Mouse (Mus musculus): Measurements from ENCODE around the gene Vegfc.

Vegfc gene

DNA sequence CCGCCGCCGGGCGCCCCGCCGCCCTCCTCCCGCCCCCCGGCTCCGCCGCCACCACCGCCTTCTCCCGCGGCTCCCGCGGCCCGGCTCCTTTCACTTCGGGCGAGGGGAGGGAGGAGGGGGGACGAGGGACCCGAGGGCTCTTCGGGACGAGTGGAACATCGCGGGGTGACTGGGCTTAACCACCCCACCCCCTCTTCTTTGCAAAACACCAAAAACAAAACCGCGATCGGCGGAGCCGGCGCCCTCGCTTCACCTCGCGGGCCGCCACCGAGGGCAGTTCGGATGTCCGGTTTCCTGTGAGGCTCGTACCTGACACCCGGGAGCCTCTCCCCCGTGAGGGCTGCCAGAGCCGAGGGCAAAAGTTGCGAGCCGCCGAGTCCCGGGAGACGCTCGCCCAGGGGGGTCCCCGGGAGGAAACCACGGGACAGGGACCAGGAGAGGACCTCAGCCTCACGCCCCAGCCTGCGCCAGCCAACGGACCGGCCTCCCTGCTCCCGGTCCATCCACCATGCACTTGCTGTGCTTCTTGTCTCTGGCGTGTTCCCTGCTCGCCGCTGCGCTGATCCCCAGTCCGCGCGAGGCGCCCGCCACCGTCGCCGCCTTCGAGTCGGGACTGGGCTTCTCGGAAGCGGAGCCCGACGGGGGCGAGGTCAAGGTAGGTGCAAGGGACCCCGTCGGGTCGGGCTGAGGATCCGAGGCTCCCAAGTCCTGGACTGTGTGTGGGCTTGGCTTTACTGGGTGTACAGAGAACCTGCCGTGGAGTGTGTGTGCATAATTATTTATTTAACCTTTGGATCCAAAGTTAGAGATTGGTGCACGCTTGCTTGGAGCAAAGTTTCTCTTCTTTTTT is at the start of gene Vegfc:
Vegfc (plus strand) TSS at position 336 of the 850 bp plus-strand sequence.
- DNase-seq = peak; percentile 35

DNA sequence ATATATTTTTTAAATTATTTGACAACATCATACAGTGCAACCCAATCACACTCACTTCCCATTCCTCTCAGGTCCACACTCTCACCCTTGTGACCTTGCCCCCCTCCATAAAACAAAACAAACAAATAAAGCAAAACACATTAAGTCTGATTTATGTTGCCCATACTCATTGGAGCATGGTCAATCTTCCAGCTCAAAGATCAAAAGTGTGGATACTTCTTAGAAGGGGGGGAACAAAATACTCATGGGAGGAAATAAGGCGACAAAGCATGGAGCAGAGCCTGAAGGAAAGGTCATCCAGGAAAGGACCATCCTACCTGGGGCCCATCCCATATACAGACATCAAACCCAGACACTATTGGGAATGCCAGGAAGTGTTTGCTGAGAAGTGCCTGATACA is 42.8 kb upstream of the Vegfc start:
- DNase-seq = no peak

DNA sequence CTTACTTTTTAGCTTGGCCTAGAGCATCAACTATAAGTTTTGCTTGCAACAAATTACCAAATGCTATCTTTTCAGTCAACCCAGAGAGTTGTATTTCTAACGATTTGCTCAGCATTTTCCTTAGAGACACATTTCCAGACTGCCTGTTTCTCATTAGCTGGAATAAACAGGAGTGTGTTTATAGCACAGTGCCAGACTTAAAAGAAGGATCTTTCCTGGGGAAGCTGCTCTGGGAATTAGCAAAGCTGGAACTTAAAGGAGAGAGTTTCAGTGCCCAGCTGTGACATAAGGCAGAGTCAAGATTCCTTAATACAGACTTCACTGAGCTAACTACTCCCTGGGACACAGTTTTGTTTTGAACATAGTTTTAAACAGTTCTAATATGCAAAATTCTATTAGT is 34.8 kb upstream of the Vegfc start:
- no peak for DNase-seq

DNA sequence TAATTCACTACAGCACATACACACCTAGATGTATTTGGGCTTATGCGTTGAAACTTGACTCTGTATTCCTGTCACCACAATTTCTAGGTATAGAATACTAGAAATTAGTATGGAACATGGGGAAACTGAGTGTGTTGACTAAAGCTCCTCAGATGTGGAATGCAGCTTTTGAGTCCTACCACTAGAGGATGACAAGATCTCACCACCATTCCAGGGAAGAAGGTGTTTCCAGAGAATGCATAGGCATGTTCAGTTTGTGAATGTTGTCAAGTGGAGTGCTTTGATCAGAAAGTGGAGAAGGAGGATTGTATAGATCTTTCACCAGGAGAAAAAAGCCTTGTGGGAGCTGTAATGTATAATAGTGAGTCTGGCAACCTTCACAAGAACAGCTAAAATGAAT is 33.9 kb upstream of the Vegfc start:
- no peak for DNase-seq

DNA sequence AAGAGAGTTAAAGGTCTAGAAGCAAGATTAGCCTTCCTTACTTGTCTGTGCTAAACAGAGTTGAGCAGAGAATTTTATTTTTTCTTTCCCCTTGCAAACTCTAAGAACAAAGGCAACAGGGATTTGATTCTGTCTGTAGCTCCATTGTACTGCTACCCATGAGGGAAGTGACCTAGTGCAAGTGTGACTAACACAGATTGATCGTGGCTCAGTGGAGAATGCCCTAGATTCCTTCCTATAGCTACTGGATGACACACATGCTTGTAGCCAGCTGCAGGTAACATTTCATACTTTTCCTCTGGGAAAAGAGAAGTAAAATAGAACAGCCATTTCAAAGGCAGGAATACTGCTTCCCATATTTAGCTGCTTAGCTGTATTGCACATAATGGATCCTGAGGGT is 24.2 kb upstream of the Vegfc start:
- DNase-seq = no peak

DNA sequence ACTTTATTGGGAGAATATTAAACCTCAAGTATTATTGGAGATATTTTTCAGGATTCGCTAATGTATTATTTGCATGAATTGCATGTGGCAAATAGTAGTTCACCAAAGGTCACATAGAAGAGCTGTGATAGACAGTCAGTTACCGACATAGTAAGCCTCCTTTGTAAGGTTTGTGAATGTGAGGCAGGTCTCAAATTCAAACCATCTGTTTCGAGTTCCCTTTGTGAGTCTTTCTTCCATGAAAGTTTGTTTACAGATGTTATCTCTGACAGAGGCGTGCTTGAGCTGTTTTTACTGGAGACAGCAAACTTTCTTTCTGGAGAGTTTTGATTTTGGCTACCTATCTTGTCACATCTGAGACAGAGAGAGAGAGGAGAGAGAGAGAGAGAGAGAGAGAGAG is 11.9 kb upstream of the Vegfc start:
- DNase-seq = no peak

DNA sequence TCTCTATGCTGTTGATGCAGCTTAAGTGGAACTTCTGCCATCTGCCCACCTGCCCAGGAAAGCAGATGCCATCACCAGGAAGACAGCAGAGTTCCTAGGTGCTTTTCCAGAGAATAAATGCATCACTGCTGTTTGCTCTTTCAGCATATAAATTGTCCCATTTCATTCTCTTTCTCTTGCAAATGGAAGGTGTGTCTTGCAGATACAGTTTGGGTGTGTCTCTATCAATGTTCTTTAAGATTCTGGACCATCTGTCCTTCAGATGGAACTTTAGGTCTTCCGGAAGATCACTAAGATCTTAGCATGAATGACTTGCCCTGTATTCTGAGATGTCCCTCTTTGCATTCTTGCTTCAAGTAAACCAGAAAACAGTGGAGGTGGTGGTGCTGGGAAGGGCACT is 1.1 kb upstream of the Vegfc start:
- no peak for DNase-seq

DNA sequence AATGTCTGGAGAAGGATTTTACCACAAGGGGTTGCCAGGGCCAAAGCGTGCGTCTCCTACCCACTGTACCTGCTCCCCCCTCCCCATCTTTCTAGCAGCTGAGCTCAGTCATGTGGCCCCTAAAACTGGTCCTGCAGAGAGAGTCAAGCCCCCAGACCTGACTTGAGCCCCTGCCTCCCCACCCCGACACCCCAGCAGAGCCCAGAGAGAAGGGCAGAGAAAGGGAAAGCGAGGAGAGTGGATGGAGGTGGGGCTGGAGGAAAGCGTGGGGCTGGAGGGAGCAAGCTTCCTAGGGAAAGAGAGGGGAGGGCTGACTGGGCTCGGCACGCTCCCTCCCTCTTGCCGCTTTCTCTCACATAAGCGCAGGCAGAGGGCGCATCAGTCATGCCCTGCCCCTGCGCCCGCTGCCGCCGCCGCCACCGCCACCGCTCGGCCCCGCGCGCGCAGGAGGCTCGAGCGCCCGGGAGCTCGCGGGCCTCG is 575 bp upstream of the Vegfc start:
- peak; percentile 59 for DNase-seq

DNA sequence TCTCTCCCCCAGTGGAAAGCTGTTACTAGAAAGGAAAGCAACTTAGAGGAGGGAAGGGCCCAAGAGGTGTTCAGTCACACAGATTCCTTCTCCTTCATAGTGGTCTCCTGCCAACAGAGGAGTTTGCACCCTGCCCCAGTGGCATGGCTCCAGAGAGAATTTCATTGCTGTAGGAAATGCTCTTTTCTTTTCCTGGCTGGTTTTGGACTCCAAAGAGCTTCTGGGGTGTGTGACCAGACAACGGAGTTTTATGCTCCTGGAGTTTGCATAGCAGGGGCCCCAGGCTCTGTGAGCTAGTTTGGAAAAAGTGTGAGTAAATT is 675 bp downstream of the Vegfc start:
- no peak for DNase-seq

DNA sequence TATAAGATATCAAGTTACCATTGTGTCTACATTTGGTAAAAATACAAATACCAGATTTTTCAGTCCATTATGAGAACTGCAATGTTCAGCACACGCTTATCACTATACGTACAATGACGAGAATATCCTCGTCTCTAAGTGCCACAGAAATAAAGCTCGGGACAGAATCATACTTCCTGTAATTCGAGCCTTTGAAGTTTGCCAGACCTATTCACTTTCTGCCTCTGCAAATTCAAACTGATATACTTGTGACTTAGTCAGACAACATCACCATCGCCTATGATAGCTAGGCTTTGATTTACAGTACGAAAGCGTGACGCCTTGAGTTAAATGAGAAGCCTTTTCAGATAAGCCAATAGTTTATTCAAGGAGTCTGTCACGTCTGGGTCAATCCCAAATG is 1.6 kb downstream of the Vegfc start:
- no peak for DNase-seq

DNA sequence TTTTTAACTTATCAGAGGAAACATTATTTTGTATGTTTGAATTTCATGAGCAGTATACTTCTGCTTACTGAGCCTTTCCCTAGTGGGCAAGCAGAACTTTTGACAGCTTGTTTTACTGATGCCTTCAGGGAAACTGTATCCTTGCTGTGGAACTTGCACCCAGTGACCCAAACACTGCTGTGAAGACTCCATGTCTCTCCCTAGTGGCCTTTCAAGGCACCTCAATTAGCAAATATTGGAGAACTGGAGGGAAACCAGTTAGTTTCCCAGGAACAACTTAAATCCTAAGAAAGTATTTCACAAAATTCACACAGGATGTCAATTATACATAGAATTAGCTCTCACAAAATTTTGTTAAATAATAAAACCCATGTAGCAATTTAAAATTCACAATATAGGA is 2.2 kb downstream of the Vegfc start:
- no peak for DNase-seq

DNA sequence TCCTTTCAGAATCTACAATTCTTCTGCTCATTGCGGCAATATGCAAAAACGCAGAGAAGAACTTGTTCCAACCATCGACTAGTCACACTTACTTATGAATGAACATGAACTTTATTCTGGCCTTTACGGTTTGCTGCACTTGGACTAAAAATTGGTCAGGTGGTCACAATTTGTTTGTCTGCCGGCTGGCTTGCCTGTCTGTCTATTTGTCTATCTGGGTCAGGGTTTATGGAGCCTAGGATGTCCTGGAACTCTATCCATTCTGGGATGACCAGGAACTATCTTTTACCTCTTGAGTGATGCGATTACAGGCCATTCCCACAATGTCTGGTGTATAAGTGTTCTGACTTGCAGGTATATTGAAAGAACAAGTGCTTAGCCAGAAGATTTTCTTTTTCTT is 8.5 kb downstream of the Vegfc start:
- DNase-seq = no peak

DNA sequence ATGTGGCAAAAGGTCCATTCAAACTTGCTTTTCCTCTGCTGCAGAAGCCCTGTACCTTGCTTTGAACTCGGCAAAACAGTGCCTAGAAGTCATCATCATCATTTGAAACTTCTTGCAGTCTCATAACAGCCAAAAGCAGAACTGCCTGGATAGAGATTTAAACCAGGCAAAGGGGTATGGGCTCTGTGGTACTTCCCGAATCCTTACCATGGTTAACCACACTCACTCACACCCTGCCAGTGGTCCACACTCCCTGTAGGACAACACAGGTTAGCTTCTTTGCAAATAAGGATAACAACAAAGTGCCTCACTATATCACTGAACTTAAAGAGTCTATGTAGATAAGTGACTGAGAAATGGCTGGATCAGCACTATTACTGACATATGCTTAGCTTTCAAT is 9.7 kb downstream of the Vegfc start:
- no peak for DNase-seq

DNA sequence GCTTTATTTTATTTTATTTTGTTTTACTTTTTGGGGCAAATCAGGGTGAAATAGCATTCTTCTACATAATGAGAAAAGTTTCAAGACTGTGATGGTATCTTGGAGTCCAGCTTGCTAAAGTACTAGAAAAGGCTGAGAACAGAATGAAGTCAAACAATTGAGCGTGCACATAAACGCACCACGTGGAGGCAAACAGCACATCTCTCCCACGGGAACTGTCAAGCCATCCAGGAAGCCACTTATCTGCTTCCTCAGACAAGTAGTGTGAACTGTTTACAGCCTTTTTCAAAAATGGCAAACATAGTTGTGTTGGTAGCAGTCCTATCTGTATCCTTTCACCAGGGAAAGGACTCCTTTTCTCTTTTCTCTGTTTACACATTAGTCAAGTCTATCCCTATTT is 11.8 kb downstream of the Vegfc start:
- no peak for DNase-seq

DNA sequence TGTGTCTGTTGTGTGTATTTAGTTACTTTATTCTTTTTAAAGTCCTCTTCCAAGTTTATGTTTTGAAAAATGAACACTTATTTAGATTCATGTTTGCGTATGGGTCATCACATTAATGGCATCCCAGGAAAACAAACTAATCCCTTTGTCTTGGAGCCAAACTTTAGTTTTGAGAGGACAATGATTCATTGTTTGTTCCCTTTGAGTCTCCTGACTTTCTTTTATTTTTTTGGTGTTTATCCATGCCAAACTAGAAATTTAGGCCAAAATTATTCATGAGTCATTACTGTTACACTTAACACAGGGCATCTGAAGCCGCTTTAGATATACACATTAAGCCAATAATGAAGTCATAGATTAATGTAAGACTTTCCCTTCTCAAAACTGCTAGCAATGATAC is 12.5 kb downstream of the Vegfc start:
- DNase-seq = no peak

DNA sequence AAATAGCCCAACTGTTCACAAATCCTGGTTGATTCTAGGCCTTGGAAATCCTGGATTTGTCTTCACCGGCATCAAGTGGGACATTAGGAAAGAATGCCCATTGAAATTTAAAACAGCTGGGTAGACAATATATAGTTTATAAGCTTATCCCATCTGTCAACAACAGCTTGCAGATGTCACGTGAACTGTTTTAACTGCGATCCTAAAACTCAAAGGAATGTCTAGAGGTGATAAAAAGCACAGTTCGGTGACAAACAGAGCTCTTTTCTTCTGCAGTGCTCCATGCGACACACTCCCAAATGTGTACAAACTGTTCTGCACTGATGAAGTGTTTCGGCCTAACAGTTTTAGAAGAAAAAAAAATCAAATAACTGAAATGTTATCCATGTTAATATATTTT is 22.7 kb downstream of the Vegfc start:
- DNase-seq = no peak

DNA sequence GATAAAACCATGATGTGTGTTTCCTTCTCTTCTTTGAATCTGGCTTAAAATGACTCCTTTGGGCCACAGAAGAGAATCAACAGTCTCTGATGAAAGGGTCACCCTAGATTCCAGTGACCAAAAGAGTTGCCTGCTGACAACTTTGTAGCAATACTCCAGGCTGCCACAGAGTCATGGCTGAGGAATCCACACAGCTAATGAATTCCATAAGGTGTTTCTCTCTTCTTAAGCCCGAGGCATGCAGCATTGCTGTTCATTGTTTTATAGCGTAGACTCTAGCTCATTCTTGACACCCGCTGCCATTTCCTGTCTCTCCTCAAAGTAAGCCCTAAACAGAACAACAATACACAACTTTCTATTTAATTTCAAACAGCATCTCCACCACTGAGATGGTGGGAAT is 37.2 kb downstream of the Vegfc start:
- DNase-seq = no peak

DNA sequence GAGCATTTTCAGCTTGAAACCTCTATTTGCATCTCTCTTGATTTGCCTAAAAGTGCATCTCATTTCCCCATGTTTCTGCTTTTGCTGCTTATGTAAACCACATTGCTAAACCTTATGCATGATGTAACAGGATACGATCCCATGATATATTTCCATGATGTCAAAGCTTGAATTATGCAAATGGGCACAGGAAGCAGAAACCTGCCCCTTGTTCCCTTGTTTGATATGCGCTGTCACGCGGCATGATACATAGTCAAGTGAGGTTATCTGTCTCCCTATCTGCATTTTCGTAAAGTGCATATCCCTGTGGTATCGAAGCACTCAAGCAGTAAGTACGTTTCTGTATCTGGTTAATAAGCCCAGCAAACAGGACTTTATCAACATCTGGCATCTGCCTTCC is 42.7 kb downstream of the Vegfc start:
- DNase-seq = no peak

DNA sequence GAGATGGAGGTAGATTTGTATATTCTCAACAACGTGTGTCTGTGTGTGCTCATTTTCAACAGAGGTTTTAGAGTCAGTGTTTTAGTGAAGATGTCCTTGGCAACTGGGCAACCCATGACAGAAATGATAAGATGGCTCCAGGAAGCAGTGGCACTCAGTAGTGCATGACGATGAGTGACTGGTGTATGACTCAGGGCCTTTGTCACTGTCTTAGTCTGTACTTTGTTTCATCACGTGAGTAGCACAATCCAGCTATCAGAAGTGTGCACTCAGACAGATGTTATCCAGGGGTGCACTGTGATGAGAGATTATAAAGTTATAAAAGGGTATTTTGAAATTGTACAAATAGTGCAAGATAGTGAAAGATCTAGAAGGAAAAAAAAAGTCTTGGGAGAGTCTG is 44.5 kb downstream of the Vegfc start:
- DNase-seq = no peak

DNA sequence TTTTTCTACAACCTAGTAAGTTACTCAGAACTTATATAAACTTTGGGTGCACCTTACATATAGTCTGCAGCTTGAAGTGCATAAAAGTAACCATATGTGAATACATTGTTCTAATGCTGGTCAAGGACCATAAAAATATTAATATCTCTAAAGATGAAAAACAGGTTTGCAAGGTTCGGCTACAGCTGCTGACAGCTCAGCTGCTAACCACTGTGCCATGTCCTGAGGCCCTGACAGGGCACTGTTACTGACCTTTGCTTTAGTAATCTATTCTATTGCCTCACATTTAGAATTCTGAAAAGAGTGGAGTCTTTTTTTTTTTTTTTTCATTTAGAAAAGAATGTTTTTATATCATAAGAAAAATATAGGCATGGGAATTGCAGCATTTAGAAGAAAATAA is 44.9 kb downstream of the Vegfc start:
- no peak for DNase-seq

DNA sequence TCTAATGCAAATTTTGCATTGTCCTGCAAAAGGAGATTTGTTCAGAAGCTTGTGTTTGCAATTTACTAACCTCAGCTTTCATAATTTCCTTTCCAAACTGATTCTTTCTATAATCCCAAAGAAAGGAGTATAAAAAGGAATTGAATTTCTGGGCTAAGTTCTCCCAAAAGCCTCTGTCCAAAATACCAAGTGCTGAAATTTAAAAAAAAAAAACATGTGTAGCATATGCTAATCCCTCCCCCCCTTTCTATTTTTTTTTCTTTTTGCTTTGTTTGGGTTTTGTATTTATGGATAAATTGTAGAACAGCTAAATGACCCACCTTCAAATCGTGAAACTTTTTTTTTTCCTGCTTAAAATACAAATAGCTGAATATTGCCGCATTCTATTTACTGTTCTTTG is 53.2 kb downstream of the Vegfc start:
- no peak for DNase-seq

DNA sequence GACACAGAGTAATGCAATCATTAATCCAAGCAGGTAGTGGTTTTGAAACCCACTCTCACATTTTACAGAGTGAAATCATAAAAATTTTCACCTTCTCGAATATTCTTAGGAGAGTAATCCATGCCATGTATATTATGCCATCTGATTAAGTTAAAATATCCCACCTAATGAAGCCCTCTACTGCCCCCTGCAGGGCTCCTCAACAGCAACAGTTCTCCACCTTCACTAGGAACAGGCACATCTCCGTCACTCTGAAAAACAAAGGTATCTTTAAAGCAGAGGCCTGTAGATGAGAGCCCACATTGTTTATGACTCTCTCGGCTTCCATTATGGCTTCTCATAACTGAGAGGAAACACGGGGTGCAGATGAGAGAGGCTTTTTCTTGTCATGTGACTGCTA is 75.8 kb downstream of the Vegfc start:
- DNase-seq = peak; percentile 15

DNA sequence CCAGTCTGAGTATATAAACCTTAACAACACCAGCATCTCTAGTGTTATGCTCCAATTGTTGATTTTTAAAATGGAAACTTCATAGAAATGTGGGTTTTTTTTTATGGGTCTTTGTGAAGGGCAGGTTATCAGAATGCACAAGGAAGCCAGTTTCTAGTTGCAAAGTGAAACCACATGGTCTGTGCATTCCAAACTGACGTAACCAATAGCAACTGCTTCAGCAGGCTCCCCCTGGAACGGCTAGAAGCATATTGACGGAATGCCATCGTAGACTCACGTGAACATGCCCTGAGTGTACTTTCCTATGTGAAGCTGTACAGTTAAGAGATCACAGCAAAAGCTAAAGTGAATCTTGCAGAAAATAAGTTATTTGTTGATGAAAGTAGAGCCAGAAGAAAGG is 86.1 kb downstream of the Vegfc start:
- no peak for DNase-seq

DNA sequence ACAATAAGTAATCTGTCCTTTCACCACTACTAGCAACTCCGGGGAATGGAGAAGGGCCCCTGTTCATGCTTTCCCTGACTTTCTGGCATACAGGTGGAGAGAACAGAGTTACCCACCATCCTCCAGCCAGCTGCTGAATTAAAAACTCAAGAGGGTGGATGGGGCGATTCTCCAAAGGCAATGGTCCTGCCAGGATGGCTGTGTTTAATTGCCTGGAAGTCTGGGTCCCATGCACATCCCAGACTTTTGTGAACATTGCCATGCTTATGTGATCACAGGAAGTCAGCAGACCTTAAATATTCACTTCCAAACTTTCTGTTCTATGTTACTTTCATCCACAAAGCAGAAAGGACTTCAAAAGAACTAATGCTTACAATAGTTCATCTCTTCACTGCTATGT is 107.9 kb downstream of the Vegfc start:
- no peak for DNase-seq

DNA sequence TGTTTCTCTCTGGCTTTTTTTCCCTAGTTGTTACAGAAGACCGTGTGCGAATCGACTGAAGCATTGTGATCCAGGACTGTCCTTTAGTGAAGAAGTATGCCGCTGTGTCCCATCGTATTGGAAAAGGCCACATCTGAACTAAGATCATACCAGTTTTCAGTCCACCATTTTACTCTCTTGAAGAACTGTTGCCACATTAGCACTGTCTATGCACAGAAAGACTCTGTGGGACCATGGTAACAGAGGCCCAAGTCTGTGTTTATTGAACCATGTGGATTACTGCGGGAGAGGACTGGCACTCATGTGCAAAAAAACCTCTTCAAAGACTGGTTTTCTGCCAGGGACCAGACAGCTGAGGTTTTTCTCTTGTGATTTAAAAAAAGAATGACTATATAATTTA is 108.5 kb downstream of the Vegfc start:
- DNase-seq = no peak
